Mouse (Mus musculus): ENCODE data around the gene Osbpl7. TPM values are rescaled to one million over a fixed set of nuclear protein-coding genes. Genes with fewer than 3 reads are reported as not detected.
A peak's percentile ranks its signal among the peaks of the same experiment; 100 is the strongest.

Gene Osbpl7
- polyA plus RNA-seq, 1 experiment = 26.5 TPM

DNA sequence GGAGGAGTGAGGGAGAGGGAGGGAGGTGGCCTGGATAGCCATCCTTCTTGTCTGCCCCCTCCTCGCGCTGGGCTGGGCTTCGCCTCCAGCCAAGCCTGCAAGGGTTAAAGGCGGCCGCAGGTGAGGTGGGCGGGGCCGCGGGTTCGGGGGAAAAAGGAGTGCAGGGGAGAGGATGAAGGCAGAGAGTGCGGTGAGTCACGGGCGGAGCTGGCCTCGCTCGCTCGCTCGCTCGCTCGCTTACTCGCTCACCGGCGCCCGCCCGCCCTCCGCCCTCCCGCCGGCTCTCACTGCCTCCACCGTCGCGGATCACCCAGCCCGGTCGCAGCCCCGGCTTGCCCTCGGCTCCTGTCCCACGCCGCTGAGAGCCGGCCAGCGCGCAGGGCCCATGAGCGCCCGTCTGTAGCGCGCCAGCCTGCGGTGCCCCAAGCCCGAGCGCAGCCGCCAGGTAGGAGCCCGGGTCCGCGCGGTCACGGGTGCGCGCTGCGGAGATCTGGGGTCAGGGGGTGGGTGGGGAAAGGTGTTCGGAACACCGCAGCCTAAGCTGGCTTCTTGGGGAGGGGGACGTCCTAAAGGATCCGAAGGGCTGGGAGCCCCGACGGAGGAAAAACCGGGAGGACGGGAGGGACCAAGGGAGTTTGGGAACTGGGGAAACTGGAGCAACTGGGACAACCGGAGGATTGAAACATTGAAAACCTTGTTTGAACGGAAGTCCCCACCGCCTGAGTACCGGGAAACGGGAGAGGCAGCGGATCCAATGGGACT lies 31.7 kb upstream of the Osbpl7 start:
- TF ChIP-seq POLR2A (IDR thresholded peaks at IDR 0.05; ENCODE audit: borderline replicate concordance, insufficient read depth, low read length) (no peak), CTCF (IDR thresholded peaks at IDR 0.05; ENCODE audit: borderline replicate concordance, insufficient read depth, low read depth, low read length) (no peak)
- Histone ChIP-seq H3K27me3 (ENCODE audit: control insufficient read depth, insufficient read depth, low read length) (peaks cover 11% of the 10 kb centered on the region; the same call in 1 of the 2 replicates), H3K4me3 (replicated peaks; ENCODE audit: insufficient read depth, low read depth, low read length) (no peak overlapping the region), H3K27ac (ENCODE audit: insufficient read depth, low read length) (no peak overlapping the region), H3K4me1 (ENCODE audit: control insufficient read depth, insufficient read depth, low read length) (no peaks in the 10 kb centered on the region)
- WGBS = 2% methylated on average over 66 of the region's 68 CpGs
- DNase-seq = no peak

DNA sequence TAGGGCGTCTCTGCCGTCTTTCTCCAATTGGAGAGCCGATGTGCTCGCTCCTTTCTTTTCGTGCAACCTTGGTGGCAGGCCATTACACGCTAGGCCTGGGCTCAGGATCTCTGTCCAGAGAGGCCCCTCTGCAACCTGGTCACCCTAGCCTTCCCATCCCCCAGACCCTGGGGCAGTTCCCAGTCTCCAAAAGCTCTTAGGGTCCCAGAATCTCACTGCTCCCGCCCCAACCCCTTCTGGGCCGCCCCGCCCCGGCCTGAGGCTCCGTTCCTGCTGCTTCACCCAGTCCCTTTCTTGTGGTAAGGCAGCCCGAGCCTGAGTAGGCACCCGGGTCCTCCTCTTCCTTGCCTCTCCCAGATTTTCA lies 31.1 kb upstream of the Osbpl7 start:
- no peak for TF ChIP-seq CTCF (IDR thresholded peaks at IDR 0.05; ENCODE audit: borderline replicate concordance, insufficient read depth, low read depth, low read length)
- TF ChIP-seq POLR2A (IDR thresholded peaks at IDR 0.05; ENCODE audit: borderline replicate concordance, insufficient read depth, low read length) = no peak
- no peaks in the 10 kb centered on the region for H3K4me1 ChIP-seq (ENCODE audit: control insufficient read depth, insufficient read depth, low read length)
- WGBS = 11% methylated on average over 13 of the region's 13 CpGs
- no peak overlapping the region for H3K4me3 ChIP-seq (replicated peaks; ENCODE audit: insufficient read depth, low read depth, low read length)
- DNase-seq = no peak
- H3K27ac ChIP-seq (ENCODE audit: insufficient read depth, low read length) = no peak overlapping the region
- peaks cover 11% of the 10 kb centered on the region; the same call in 1 of the 2 replicates for H3K27me3 ChIP-seq (ENCODE audit: control insufficient read depth, insufficient read depth, low read length)

DNA sequence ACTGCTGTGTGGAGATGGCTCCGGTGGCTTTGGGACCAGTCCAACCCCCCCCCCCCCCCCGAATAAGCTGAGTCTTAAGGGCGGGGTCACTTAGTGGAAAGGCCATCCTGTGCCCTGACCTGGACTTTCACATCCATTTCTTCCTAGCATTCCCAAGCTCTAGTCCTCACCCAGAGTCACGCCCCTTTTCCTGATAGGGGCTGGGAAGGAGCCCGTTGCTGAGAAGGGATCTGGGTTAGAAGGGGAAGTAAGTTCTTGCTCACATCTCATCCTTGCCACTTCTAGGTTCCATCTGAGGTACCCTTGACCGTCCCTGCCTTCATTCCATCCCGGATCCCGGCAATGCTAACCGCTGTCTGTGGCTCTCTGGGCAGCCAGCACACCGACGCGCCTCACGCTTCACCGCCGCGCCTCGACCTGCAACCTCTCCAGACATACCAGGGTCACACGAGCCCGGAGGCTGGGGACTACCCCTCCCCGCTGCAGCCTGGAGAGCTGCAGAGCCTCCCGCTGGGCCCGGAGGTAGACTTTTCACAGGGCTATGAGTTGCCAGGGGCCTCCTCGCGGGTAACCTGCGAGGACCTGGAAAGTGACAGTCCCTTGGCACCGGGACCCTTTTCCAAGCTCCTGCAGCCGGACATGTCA lies 29.2 kb upstream of the Osbpl7 start:
- DNase-seq = no peak
- H3K27ac ChIP-seq (ENCODE audit: insufficient read depth, low read length) = no peak overlapping the region
- TF ChIP-seq CTCF (IDR thresholded peaks at IDR 0.05; ENCODE audit: borderline replicate concordance, insufficient read depth, low read depth, low read length) (no peak), POLR2A (IDR thresholded peaks at IDR 0.05; ENCODE audit: borderline replicate concordance, insufficient read depth, low read length) (no peak)
- H3K27me3 ChIP-seq (ENCODE audit: control insufficient read depth, insufficient read depth, low read length) = peaks cover 8% of the 10 kb centered on the region; the same call in 1 of the 2 replicates
- no peaks in the 10 kb centered on the region for H3K4me1 ChIP-seq (ENCODE audit: control insufficient read depth, insufficient read depth, low read length)
- no peak overlapping the region for H3K4me3 ChIP-seq (replicated peaks; ENCODE audit: insufficient read depth, low read depth, low read length)
- 1% methylated on average over 27 of the region's 27 CpGs for WGBS

DNA sequence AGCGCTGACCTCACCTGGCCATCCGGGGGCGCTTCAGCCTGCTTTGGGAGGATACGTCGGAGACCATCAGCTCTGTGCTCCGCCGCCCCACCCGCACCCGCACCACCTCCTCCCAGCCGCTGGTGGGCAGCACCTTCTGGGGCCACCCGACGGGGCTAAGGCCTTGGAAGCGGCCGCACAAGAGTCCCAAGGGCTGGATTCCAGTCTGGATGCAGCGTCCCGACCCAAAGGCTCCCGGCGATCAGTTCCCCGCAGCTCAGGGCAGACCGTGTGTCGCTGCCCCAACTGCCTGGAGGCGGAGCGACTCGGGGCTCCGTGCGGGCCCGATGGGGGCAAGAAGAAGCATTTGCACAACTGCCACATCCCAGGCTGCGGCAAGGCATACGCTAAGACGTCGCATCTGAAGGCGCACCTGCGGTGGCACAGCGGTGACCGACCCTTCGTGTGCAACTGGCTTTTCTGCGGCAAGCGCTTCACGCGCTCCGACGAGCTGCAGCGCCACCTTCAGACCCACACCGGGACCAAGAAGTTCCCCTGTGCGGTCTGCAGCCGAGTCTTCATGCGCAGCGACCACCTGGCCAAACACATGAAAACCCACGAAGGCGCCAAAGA lies 28.4 kb upstream of the Osbpl7 start:
- Histone ChIP-seq H3K4me1 (ENCODE audit: control insufficient read depth, insufficient read depth, low read length) (no peaks in the 10 kb centered on the region), H3K27ac (ENCODE audit: insufficient read depth, low read length) (no peak overlapping the region), H3K4me3 (replicated peaks; ENCODE audit: insufficient read depth, low read depth, low read length) (peak overlapping the region; percentile 62), H3K27me3 (ENCODE audit: control insufficient read depth, insufficient read depth, low read length) (peaks cover 6% of the 10 kb centered on the region; the same call in 1 of the 2 replicates)
- WGBS = under 1% methylated on average over 50 of the region's 50 CpGs
- peak; percentile 70 to 77 for DNase-seq
- TF ChIP-seq CTCF (IDR thresholded peaks at IDR 0.05; ENCODE audit: borderline replicate concordance, insufficient read depth, low read depth, low read length) (peak; percentile 66), POLR2A (IDR thresholded peaks at IDR 0.05; ENCODE audit: borderline replicate concordance, insufficient read depth, low read length) (no peak)

DNA sequence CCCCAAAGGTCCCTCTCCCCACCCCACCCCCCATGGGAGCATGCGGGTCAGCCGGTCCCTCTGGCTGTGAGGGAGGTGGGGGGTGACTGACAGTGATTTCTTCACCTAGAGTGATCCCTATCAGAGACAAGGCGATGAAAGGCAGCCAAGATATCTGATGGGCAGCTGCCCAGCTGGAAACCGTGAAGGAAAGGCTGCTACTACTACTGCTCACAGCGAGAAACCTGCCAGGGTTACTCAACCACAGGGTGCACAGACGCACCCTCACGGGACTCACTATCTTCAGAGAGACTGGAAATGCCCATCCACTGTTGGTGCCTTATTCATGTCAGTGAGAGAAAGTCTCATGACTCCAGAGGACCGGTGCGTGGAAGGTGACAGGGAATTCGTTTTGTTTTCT lies 25.5 kb upstream of the Osbpl7 start:
- DNase-seq = no peak
- H3K27me3 ChIP-seq (ENCODE audit: control insufficient read depth, insufficient read depth, low read length) = no peaks in the 10 kb centered on the region; the same call in 1 of the 2 replicates
- 74% methylated on average over 10 of the region's 10 CpGs for WGBS
- TF ChIP-seq CTCF (IDR thresholded peaks at IDR 0.05; ENCODE audit: borderline replicate concordance, insufficient read depth, low read depth, low read length) (no peak), POLR2A (IDR thresholded peaks at IDR 0.05; ENCODE audit: borderline replicate concordance, insufficient read depth, low read length) (no peak)
- H3K4me1 ChIP-seq (ENCODE audit: control insufficient read depth, insufficient read depth, low read length) = no peaks in the 10 kb centered on the region
- no peak overlapping the region for H3K4me3 ChIP-seq (replicated peaks; ENCODE audit: insufficient read depth, low read depth, low read length)
- no peak overlapping the region for H3K27ac ChIP-seq (ENCODE audit: insufficient read depth, low read length)

DNA sequence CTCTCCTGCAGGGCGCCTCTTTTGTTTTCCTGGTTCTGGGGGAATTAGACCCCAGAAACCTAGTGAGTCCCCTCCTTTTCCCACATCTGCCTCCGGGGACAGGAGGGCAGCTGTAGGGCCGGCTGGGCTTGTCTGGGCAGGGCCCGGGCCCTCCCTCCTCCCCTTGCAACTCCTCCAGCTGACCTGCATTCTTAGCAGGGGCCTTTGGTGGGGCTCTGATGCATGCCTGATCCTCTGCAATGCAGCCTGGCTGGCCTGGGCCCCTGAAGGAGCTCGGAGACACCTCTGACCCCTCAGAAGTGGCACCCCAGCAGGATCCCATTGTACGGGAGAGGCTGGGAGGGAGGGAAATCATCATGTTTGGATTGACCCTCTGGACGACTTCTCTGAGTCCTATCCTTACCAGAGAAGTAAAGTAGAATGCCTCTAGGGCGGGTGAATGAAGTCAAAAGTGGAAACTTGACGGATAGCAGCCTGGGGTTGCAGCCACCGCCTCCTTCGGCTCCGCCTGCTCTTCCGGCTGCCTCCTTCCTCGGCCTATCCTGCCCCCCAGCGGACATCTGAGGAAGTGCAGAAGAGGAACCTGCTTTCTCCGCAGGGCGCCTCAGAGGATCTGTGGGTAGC lies 24.6 kb upstream of the Osbpl7 start:
- TF ChIP-seq CTCF (IDR thresholded peaks at IDR 0.05; ENCODE audit: borderline replicate concordance, insufficient read depth, low read depth, low read length) = peak; percentile 92
- peak; percentile 23; the same call in 1 of the 2 replicates for TF ChIP-seq POLR2A (IDR thresholded peaks at IDR 0.05; ENCODE audit: borderline replicate concordance, insufficient read depth, low read length)
- peaks cover 3% of the 10 kb centered on the region; the same call in 1 of the 2 replicates for H3K4me1 ChIP-seq (ENCODE audit: control insufficient read depth, insufficient read depth, low read length)
- H3K4me3 ChIP-seq (replicated peaks; ENCODE audit: insufficient read depth, low read depth, low read length) = peak overlapping the region; percentile 48
- H3K27me3 ChIP-seq (ENCODE audit: control insufficient read depth, insufficient read depth, low read length) = no peaks in the 10 kb centered on the region; the same call in 1 of the 2 replicates
- peak; percentile 82 to 88 for DNase-seq
- 7% methylated on average over 17 of the region's 17 CpGs for WGBS
- no peak overlapping the region for H3K27ac ChIP-seq (ENCODE audit: insufficient read depth, low read length)

DNA sequence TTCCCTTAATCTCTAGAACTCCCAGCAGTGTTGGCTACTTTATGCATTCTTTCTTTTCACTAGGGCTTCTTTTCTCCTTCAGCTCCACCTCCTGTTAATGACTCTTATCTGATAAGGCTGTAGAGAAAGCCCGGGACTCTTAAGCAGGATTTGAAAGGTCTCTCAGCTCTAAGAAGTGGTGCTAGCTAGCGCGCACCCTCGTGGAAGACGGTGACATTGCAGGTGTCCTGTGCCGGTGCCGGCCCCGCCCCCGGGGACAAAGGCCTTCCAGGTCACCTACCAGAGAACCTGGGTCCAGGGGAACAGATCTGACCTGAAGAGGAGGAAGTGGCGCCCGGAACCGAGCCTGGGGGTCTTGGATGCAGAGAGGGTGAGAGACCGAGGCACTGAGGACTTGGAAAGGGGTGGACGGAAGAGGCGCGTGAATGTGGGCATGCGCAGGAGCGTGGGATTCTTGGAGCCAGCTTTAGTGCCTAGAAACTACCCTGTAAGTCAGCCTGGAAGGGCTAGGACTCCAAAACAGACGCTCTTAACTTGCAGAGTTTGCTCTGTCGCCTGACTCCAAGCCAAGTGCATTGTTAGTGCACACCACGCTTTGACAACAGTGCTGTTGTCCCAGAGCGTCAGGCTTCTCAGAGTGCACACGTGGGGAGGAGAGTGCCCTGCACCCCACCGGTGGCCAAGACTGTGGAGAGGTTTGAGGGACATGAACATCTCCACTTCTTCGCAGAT lies 20.6 kb upstream of the Osbpl7 start, which contains the start of gene Scrn2:
Gene Scrn2, plus strand, starts transcription at position 253 of the 732 bp plus-strand sequence.
- under 1% methylated on average over 25 of the region's 25 CpGs for WGBS
- TF ChIP-seq POLR2A (IDR thresholded peaks at IDR 0.05; ENCODE audit: borderline replicate concordance, insufficient read depth, low read length) (no peak), CTCF (IDR thresholded peaks at IDR 0.05; ENCODE audit: borderline replicate concordance, insufficient read depth, low read depth, low read length) (peak; percentile 91)
- Histone ChIP-seq H3K4me1 (ENCODE audit: control insufficient read depth, insufficient read depth, low read length) (peaks cover 3% of the 10 kb centered on the region; the same call in 1 of the 2 replicates), H3K27ac (ENCODE audit: insufficient read depth, low read length) (no peak within 1 kb of the TSS), H3K4me3 (replicated peaks; ENCODE audit: insufficient read depth, low read depth, low read length) (peak within 1 kb of the TSS; percentile 86), H3K27me3 (ENCODE audit: control insufficient read depth, insufficient read depth, low read length) (no peaks in the 10 kb centered on the region)
- DNase-seq = peak; percentile 79 to 90
